Mouse (Mus musculus): ENCODE measurements at regions not wholly inside any gene's neighbourhood (a gene's known extent, or its start where the extent isn't known, plus 50 kb on each side); places are given as distances from the start of the nearest gene placed in this dataset.
A peak's percentile ranks its signal among the peaks of the same experiment; 100 is the strongest.

GRCm38 (mm10) chr10:25790363-25790821 lies 254.3 kb upstream of the Smlr1 start:
- Histone ChIP-seq H3K79me2 (ENCODE audit: control insufficient read depth, insufficient read depth, low read length) (no peaks in the 10 kb centered on the region), H3K4me3 (ENCODE audit: insufficient read depth, low read depth, low read length) (no peak overlapping the region), H3K9ac (ENCODE audit: low read depth, low read length) (no peak overlapping the region), H3K27me3 (ENCODE audit: control insufficient read depth, insufficient read depth, low read length) (no peaks in the 10 kb centered on the region), H3K4me1 (ENCODE audit: control insufficient read depth, insufficient read depth, low read length) (no peaks in the 10 kb centered on the region), H3K27ac (replicated peaks; ENCODE audit: insufficient read depth, low read depth, low read length) (no peak overlapping the region), H3K36me3 (ENCODE audit: control insufficient read depth, insufficient read depth, low read length) (no peaks in the 10 kb centered on the region)
- no peak for TF ChIP-seq POLR2A (IDR thresholded peaks at IDR 0.05; ENCODE audit: extremely low read depth, insufficient read depth, low read length)
- no peak for TF ChIP-seq CTCF (IDR thresholded peaks at IDR 0.05; ENCODE audit: low read depth, low read length)
- WGBS: 70% methylated on average over 3 of the region's 3 CpGs
- DNase-seq (ENCODE audit: extremely low read depth, low read depth, low spot score): peak; percentile 30

- no peak overlapping the region for H3K27ac ChIP-seq (replicated peaks; ENCODE audit: insufficient read depth, low read depth, low read length)
Measured at GRCm38 (mm10) chr10:25788660-25789059, 252.6 kb upstream of the Smlr1 start.

GRCm38 (mm10) chr10:25788004-25788403 lies 251.9 kb upstream of the Smlr1 start:
- H3K9ac ChIP-seq (ENCODE audit: low read depth, low read length): no peak overlapping the region
- no peaks in the 10 kb centered on the region for H3K4me1 ChIP-seq (ENCODE audit: control insufficient read depth, insufficient read depth, low read length)
- no peak for TF ChIP-seq CTCF (IDR thresholded peaks at IDR 0.05; ENCODE audit: low read depth, low read length)
- no peak for TF ChIP-seq POLR2A (IDR thresholded peaks at IDR 0.05; ENCODE audit: extremely low read depth, insufficient read depth, low read length)
- no peak overlapping the region for H3K4me3 ChIP-seq (ENCODE audit: insufficient read depth, low read depth, low read length)
- DNase-seq (ENCODE audit: extremely low read depth, low read depth, low spot score): no peak
- no peaks in the 10 kb centered on the region for H3K27me3 ChIP-seq (ENCODE audit: control insufficient read depth, insufficient read depth, low read length)
- no peaks in the 10 kb centered on the region for H3K36me3 ChIP-seq (ENCODE audit: control insufficient read depth, insufficient read depth, low read length)
- H3K27ac ChIP-seq (replicated peaks; ENCODE audit: insufficient read depth, low read depth, low read length): no peak overlapping the region
- H3K79me2 ChIP-seq (ENCODE audit: control insufficient read depth, insufficient read depth, low read length): no peaks in the 10 kb centered on the region
- WGBS: 48% methylated on average over 4 of the region's 4 CpGs

More at GRCm38 (mm10) chr10:25788660-25789059, 252.6 kb upstream of the Smlr1 start:
- Histone ChIP-seq H3K79me2 (ENCODE audit: control insufficient read depth, insufficient read depth, low read length) (no peaks in the 10 kb centered on the region), H3K9ac (ENCODE audit: low read depth, low read length) (no peak overlapping the region), H3K36me3 (ENCODE audit: control insufficient read depth, insufficient read depth, low read length) (no peaks in the 10 kb centered on the region), H3K4me1 (ENCODE audit: control insufficient read depth, insufficient read depth, low read length) (no peaks in the 10 kb centered on the region), H3K27me3 (ENCODE audit: control insufficient read depth, insufficient read depth, low read length) (no peaks in the 10 kb centered on the region), H3K4me3 (ENCODE audit: insufficient read depth, low read depth, low read length) (no peak overlapping the region)
- 87% methylated on average over 6 of the region's 6 CpGs for WGBS
- no peak for DNase-seq (ENCODE audit: extremely low read depth, low read depth, low spot score)
- TF ChIP-seq CTCF (IDR thresholded peaks at IDR 0.05; ENCODE audit: low read depth, low read length) (no peak), POLR2A (IDR thresholded peaks at IDR 0.05; ENCODE audit: extremely low read depth, insufficient read depth, low read length) (no peak)

- Histone ChIP-seq H3K9ac (ENCODE audit: low read depth, low read length) (no peak overlapping the region), H3K4me1 (ENCODE audit: control insufficient read depth, insufficient read depth, low read length) (no peaks in the 10 kb centered on the region), H3K36me3 (ENCODE audit: control insufficient read depth, insufficient read depth, low read length) (no peaks in the 10 kb centered on the region), H3K4me3 (ENCODE audit: insufficient read depth, low read depth, low read length) (no peak overlapping the region), H3K27ac (replicated peaks; ENCODE audit: insufficient read depth, low read depth, low read length) (no peak overlapping the region), H3K79me2 (ENCODE audit: control insufficient read depth, insufficient read depth, low read length) (no peaks in the 10 kb centered on the region), H3K27me3 (ENCODE audit: control insufficient read depth, insufficient read depth, low read length) (no peaks in the 10 kb centered on the region)
- WGBS: 86% methylated on average over 3 of the region's 3 CpGs
- TF ChIP-seq CTCF (IDR thresholded peaks at IDR 0.05; ENCODE audit: low read depth, low read length) (no peak), POLR2A (IDR thresholded peaks at IDR 0.05; ENCODE audit: extremely low read depth, insufficient read depth, low read length) (no peak)
- no peak for DNase-seq (ENCODE audit: extremely low read depth, low read depth, low spot score)
Measured at GRCm38 (mm10) chr10:25783861-25784260, 247.8 kb upstream of the Smlr1 start.

- H3K27ac ChIP-seq (replicated peaks; ENCODE audit: insufficient read depth, low read depth, low read length): no peak overlapping the region
- H3K79me2 ChIP-seq (ENCODE audit: control insufficient read depth, insufficient read depth, low read length): no peaks in the 10 kb centered on the region
- no peaks in the 10 kb centered on the region for H3K4me1 ChIP-seq (ENCODE audit: control insufficient read depth, insufficient read depth, low read length)
- DNase-seq (ENCODE audit: extremely low read depth, low read depth, low spot score): no peak
- 94% methylated on average over 4 of the region's 4 CpGs for WGBS
- no peak overlapping the region for H3K4me3 ChIP-seq (ENCODE audit: insufficient read depth, low read depth, low read length)
- no peak for TF ChIP-seq CTCF (IDR thresholded peaks at IDR 0.05; ENCODE audit: low read depth, low read length)
- no peak for TF ChIP-seq POLR2A (IDR thresholded peaks at IDR 0.05; ENCODE audit: extremely low read depth, insufficient read depth, low read length)
- no peaks in the 10 kb centered on the region for H3K36me3 ChIP-seq (ENCODE audit: control insufficient read depth, insufficient read depth, low read length)
- H3K9ac ChIP-seq (ENCODE audit: low read depth, low read length): no peak overlapping the region
- H3K27me3 ChIP-seq (ENCODE audit: control insufficient read depth, insufficient read depth, low read length): no peaks in the 10 kb centered on the region
Measured at GRCm38 (mm10) chr10:25779476-25779875, 243.4 kb upstream of the Smlr1 start.

GRCm38 (mm10) chr10:25777717-25778116 lies 241.7 kb upstream of the Smlr1 start:
- Histone ChIP-seq H3K9ac (ENCODE audit: low read depth, low read length) (no peak overlapping the region), H3K36me3 (ENCODE audit: control insufficient read depth, insufficient read depth, low read length) (no peaks in the 10 kb centered on the region), H3K27ac (replicated peaks; ENCODE audit: insufficient read depth, low read depth, low read length) (no peak overlapping the region), H3K27me3 (ENCODE audit: control insufficient read depth, insufficient read depth, low read length) (no peaks in the 10 kb centered on the region), H3K79me2 (ENCODE audit: control insufficient read depth, insufficient read depth, low read length) (no peaks in the 10 kb centered on the region), H3K4me3 (ENCODE audit: insufficient read depth, low read depth, low read length) (no peak overlapping the region), H3K4me1 (ENCODE audit: control insufficient read depth, insufficient read depth, low read length) (no peaks in the 10 kb centered on the region)
- DNase-seq (ENCODE audit: extremely low read depth, low read depth, low spot score): peak; percentile 8
- TF ChIP-seq CTCF (IDR thresholded peaks at IDR 0.05; ENCODE audit: low read depth, low read length): no peak
- 85% methylated on average over 2 of the region's 2 CpGs for WGBS
